Mouse (Mus musculus): ENCODE measurements around the gene Pkmyt1. TPM values are rescaled to one million over a fixed set of nuclear protein-coding genes. Genes with fewer than 3 reads are reported as not detected.
"Not testable (repeated sequence)": the region's sequence is repeated elsewhere in the genome, so short reads cannot be mapped to it uniquely, and the experiment has no call there.

The Pkmyt1 gene
- polyA plus RNA-seq, 1 experiment from 2014 or later, result 16.7 TPM

DNA sequence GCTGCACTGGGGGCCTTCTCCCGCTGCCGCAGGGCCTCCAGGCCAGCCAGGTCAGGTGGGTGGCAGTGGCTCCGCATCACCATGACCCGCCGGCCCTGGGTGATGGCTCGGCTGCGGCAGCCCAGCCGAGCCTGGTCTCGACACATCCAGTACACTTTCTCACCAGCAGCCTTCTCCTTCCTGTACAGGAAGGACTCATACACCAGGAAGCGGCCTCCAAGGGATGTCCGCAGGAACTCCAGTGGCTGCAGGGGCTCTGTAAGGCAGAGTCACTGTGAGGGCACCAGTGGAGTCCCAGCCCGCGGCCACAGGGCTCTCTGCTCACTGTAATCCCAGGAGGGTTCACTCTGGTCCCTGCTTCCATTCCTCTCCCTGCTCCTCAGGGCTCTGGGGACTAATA lies 29.6 kb downstream of the Pkmyt1 start:
- ATAC-seq (ENCODE audit: low read depth), result no peak
- H3K4me3 ChIP-seq, result no peak overlapping the region
- 90% methylated on average over 13 of the region's 13 CpGs for WGBS

DNA sequence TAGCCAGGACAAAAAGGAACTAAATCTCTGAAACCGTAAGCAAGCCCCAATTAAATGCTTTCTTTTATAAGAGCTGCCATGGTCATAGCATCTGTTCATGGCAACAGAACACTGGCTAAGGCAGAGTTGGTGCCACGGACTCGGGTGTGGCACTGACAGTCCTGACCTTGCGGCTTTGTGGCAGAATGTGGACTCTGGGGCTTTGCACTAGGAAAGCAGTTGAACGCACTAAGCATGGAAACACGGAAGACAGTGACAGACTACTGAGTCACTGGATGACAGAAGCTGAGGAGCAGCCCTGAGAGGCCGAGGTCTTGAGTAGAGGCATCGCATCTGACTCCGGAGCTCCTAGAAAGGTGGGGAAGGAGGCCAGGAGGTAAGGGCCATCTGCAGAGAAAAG lies 31.4 kb downstream of the Pkmyt1 start:
- no peak for ATAC-seq (ENCODE audit: low read depth)
- Histone ChIP-seq H3K27me3 (no peaks in the 10 kb centered on the region), H3K36me3 (peaks cover 99% of the 10 kb centered on the region), H3K9me3 (no peaks in the 10 kb centered on the region), H3K4me2 (no peak overlapping the region), H3K4me3 (no peak overlapping the region), H3K9ac (no peak overlapping the region), H3K27ac (replicated peaks) (no peak overlapping the region), H3K4me1 (replicated peaks) (no peaks in the 10 kb centered on the region)
- WGBS, result 96% methylated on average over 9 of the region's 9 CpGs

More for the DNA sequence above, 29.6 kb downstream of the Pkmyt1 start:
- H3K36me3 ChIP-seq, result peaks cover 98% of the 10 kb centered on the region
- H3K9ac ChIP-seq, result no peak overlapping the region
- no peak overlapping the region for H3K4me2 ChIP-seq
- H3K4me1 ChIP-seq (replicated peaks), result no peaks in the 10 kb centered on the region
- no peaks in the 10 kb centered on the region for H3K27me3 ChIP-seq
- no peak overlapping the region for H3K27ac ChIP-seq (replicated peaks)
- H3K9me3 ChIP-seq, result no peaks in the 10 kb centered on the region

- Histone ChIP-seq H3K9me3 (no peaks in the 10 kb centered on the region), H3K27ac (replicated peaks) (no peak overlapping the region), H3K27me3 (no peaks in the 10 kb centered on the region), H3K36me3 (peaks cover 92% of the 10 kb centered on the region), H3K4me1 (replicated peaks) (no peaks in the 10 kb centered on the region), H3K4me2 (no peak overlapping the region), H3K4me3 (no peak overlapping the region), H3K9ac (no peak overlapping the region)
- no peak for ATAC-seq (ENCODE audit: low read depth)
- 70% methylated on average over 8 of the region's 8 CpGs for WGBS
Measured at GRCm38 (mm10) chr17:23758801-23759200, 32.7 kb downstream of the Pkmyt1 start.

GRCm38 (mm10) chr17:23760231-23760630 lies 34.1 kb downstream of the Pkmyt1 start:
- H3K9me3 ChIP-seq, result no peaks in the 10 kb centered on the region
- H3K9ac ChIP-seq, result no peak overlapping the region
- no peak overlapping the region for H3K4me2 ChIP-seq
- H3K27ac ChIP-seq (replicated peaks), result no peak overlapping the region
- no peak overlapping the region for H3K4me3 ChIP-seq
- H3K4me1 ChIP-seq (replicated peaks), result no peaks in the 10 kb centered on the region
- H3K27me3 ChIP-seq, result no peaks in the 10 kb centered on the region
- ATAC-seq (ENCODE audit: low read depth), result no peak
- 92% methylated on average over 9 of the region's 9 CpGs for WGBS
- peaks cover 85% of the 10 kb centered on the region for H3K36me3 ChIP-seq

DNA sequence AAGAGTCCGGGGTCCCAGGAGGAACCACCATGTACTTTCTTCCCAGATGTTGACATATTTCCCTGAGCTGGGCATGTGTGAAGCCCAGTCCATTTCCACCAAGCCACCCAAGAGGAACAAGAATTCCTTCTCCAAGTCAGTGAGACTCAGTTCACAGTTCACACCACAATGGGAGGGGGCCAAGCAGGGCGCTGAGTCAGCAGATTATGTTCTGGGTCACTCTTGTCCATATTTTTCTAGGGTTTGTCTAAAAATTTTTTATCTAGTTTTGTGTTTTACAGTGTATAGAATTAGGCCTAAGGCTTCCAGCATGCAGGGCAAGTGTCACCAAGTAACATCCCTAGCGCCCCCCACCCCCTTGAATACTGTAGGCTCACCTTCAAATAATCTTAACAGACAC lies 35.0 kb downstream of the Pkmyt1 start:
- 96% methylated on average over 3 of the region's 3 CpGs for WGBS
- H3K27ac ChIP-seq (replicated peaks), result no peak overlapping the region
- H3K9me3 ChIP-seq, result no peaks in the 10 kb centered on the region
- no peaks in the 10 kb centered on the region for H3K4me1 ChIP-seq (replicated peaks)
- no peak overlapping the region for H3K4me2 ChIP-seq
- no peak for ATAC-seq (ENCODE audit: low read depth)
- H3K9ac ChIP-seq, result no peak overlapping the region
- peaks cover 78% of the 10 kb centered on the region for H3K36me3 ChIP-seq
- no peak overlapping the region for H3K4me3 ChIP-seq
- no peaks in the 10 kb centered on the region for H3K27me3 ChIP-seq

- Histone ChIP-seq H3K27me3 (no peaks in the 10 kb centered on the region), H3K4me2 (no peak overlapping the region), H3K9ac (no peak overlapping the region)
Measured at GRCm38 (mm10) chr17:23762976-23763375, 36.8 kb downstream of the Pkmyt1 start.

GRCm38 (mm10) chr17:23770493-23770892 lies 44.4 kb downstream of the Pkmyt1 start:
- ATAC-seq (ENCODE audit: low read depth), result no peak
- 13% methylated on average over 2 of the region's 2 CpGs for WGBS
- peak overlapping the region; percentile 63 for H3K4me2 ChIP-seq

More at GRCm38 (mm10) chr17:23762976-23763375, 36.8 kb downstream of the Pkmyt1 start:
- H3K4me3 ChIP-seq, result no peak overlapping the region
- 78% methylated on average over 11 of the region's 11 CpGs for WGBS
- H3K36me3 ChIP-seq, result peaks cover 64% of the 10 kb centered on the region
- H3K9me3 ChIP-seq, result no peaks in the 10 kb centered on the region
- no peak for ATAC-seq (ENCODE audit: low read depth)
- H3K27ac ChIP-seq (replicated peaks), result no peak overlapping the region
- H3K4me1 ChIP-seq (replicated peaks), result no peaks in the 10 kb centered on the region

GRCm38 (mm10) chr17:23770896-23771283 lies 44.8 kb downstream of the Pkmyt1 start:
- Histone ChIP-seq H3K4me2 (peak overlapping the region; percentile 63), H3K27me3 (no peaks in the 10 kb centered on the region), H3K4me1 (replicated peaks) (peaks cover 26% of the 10 kb centered on the region), H3K9me3 (no peaks in the 10 kb centered on the region), H3K9ac (peak overlapping the region; percentile 98), H3K27ac (replicated peaks) (peak overlapping the region; percentile 93), H3K36me3 (peaks cover 12% of the 10 kb centered on the region), H3K4me3 (peak overlapping the region; percentile 90)
- peak; percentile 53; the same call in 1 of the 2 replicates for ATAC-seq (ENCODE audit: low read depth)
- WGBS, result 1% methylated on average over 19 of the region's 19 CpGs

More at GRCm38 (mm10) chr17:23770493-23770892, 44.4 kb downstream of the Pkmyt1 start:
- no peaks in the 10 kb centered on the region for H3K9me3 ChIP-seq
- peaks cover 26% of the 10 kb centered on the region for H3K4me1 ChIP-seq (replicated peaks)
- peaks cover 12% of the 10 kb centered on the region for H3K36me3 ChIP-seq
- no peaks in the 10 kb centered on the region for H3K27me3 ChIP-seq
- H3K9ac ChIP-seq, result peak overlapping the region; percentile 98
- H3K4me3 ChIP-seq, result peak overlapping the region; percentile 90
- H3K27ac ChIP-seq (replicated peaks), result peak overlapping the region; percentile 93

- Histone ChIP-seq H3K9me3 (no peaks in the 10 kb centered on the region), H3K36me3 (peaks cover 17% of the 10 kb centered on the region), H3K9ac (peak within 1 kb of the TSS; percentile 98), H3K27ac (replicated peaks) (peak within 1 kb of the TSS; percentile 93), H3K4me1 (replicated peaks) (peaks cover 26% of the 10 kb centered on the region), H3K27me3 (no peaks in the 10 kb centered on the region), H3K4me2 (peak within 1 kb of the TSS; percentile 63), H3K4me3 (peak within 1 kb of the TSS; percentile 90)
- peak; percentile 98 for ATAC-seq (ENCODE audit: low read depth)
- WGBS, result 3% methylated on average over 51 of the region's 58 CpGs
Measured at GRCm38 (mm10) chr17:23771284-23772218, 45.4 kb downstream of the Pkmyt1 start, which contains the start of gene Flywch1. Flywch1 (minus strand) TSS chr17:23771602.

- Histone ChIP-seq H3K4me3 (peak overlapping the region; percentile 90), H3K36me3 (peaks cover 16% of the 10 kb centered on the region), H3K27ac (replicated peaks) (peak overlapping the region; percentile 76), H3K4me1 (replicated peaks) (peaks cover 26% of the 10 kb centered on the region), H3K4me2 (peak overlapping the region; percentile 63), H3K9ac (peak overlapping the region; percentile 52)
- not testable (repeated sequence) for H3K27me3 ChIP-seq; H3K9me3 ChIP-seq; ATAC-seq (ENCODE audit: low read depth)
- 77% methylated on average over 2 of the region's 2 CpGs for WGBS
Measured at GRCm38 (mm10) chr17:23772219-23772556, 46.1 kb downstream of the Pkmyt1 start.

DNA sequence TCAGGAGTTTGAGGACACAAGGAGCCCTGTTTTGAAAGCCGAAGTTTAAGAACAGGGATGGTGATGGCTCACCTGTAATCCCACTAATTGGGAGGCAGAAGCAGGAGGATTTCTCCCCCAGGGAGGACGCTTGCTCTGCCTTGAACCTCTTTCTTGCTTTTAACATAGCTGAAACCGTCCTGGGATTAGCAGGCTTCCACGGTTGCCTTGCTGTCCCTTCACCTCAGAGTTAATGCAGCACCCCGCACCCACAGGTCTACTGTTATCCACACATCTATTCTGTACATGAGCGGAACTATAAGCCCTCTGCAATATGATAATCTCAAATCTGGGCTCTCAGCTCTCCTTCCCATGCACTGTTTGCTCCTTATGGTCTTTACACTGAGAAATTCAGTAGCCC lies 47.5 kb downstream of the Pkmyt1 start:
- no peak for ATAC-seq (ENCODE audit: low read depth)
- H3K4me1 ChIP-seq (replicated peaks), result peaks cover 26% of the 10 kb centered on the region

DNA sequence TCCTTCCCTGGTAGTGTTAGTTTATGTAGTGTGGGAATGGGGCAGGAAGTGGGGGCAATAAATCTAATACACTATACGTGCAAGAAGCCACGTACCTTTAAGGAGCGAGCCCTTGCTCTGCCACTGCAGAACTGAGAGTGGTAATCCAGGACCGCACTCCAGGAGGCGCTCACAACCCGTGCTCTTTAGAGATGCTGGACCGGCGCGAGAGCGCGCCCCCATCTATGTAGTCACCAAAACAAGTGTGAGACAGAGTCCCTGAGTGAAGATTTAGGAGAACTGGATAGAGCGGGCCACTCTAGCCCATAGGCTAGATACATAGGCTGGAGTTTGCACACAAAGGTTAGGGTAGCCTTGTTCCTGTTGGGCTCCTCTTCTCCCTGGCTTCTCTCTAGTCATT lies 48.0 kb downstream of the Pkmyt1 start:
- ATAC-seq (ENCODE audit: low read depth), result no peak
- WGBS, result 7% methylated on average over 12 of the region's 12 CpGs
- no peak overlapping the region for H3K9ac ChIP-seq
- peaks cover 6% of the 10 kb centered on the region; the same call in 1 of the 2 replicates for H3K36me3 ChIP-seq
- peak overlapping the region; percentile 17; the same call in 1 of the 2 replicates for H3K4me2 ChIP-seq
- H3K27ac ChIP-seq (replicated peaks), result no peak overlapping the region
- no peaks in the 10 kb centered on the region for H3K9me3 ChIP-seq
- no peak overlapping the region for H3K4me3 ChIP-seq
- H3K27me3 ChIP-seq, result no peaks in the 10 kb centered on the region
- H3K4me1 ChIP-seq (replicated peaks), result peaks cover 22% of the 10 kb centered on the region

More for the DNA sequence above, 47.5 kb downstream of the Pkmyt1 start:
- Histone ChIP-seq H3K4me2 (no peak overlapping the region), H3K4me3 (no peak overlapping the region), H3K36me3 (peaks cover 8% of the 10 kb centered on the region), H3K27ac (replicated peaks) (no peak overlapping the region), H3K27me3 (no peaks in the 10 kb centered on the region), H3K9me3 (no peaks in the 10 kb centered on the region), H3K9ac (no peak overlapping the region)
- WGBS, result 75% methylated on average over 6 of the region's 6 CpGs

Measured in neural tube, embryonic 13.5 days (tissue).